Mouse (Mus musculus): ENCODE data around the gene Tmem150a. TPM values are rescaled to one million over a fixed set of nuclear protein-coding genes. Genes with fewer than 3 reads are reported as not detected.
A peak's percentile ranks its signal among the peaks of the same experiment; 100 is the strongest.

The Tmem150a gene
- total and polyA plus RNA-seq, 2 experiments = 62.9 to 244 TPM

DNA sequence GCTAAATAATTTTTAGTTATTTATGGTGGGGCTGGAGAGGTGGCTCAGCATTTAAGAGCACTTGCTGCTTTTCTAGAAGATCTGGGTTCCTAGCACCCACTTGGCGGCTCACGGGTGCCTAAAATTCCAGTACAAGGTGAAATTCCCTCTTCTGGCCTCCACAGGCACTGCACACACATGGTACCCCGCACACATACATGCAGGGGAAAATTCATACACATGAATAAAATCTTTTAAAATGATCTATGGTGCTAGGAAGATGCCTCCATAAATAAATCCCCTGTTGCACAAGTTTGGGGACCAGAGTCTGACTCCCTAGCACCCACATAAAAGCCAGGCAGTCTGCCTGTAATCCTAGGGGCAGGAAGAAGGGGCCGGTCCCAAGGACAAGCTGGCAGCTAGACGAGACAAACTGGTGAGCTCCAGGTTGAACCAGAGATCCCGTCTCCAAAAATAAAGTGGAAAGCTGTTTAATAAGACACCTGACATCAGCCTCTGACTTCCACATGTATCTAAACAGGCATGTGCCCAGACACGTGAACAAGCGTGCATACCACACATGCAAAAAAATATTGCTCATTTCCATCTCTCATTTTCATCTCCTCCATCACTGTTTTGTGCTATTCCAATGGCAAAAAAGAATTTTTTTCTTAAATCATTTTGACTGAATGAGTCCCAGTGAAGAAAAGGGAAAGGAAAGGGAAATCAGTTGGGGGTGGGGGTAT is 23.4 kb downstream of the Tmem150a start:
- TF ChIP-seq POLR2A (IDR thresholded peaks at IDR 0.05; ENCODE audit: extremely low read depth, insufficient read depth, low read length) = no peak
- TF ChIP-seq CTCF (IDR thresholded peaks at IDR 0.05; ENCODE audit: low read depth, low read length) = no peak
- Histone ChIP-seq H3K4me1 (ENCODE audit: control insufficient read depth, insufficient read depth, low read length) (peaks cover 14% of the 10 kb centered on the region), H3K36me3 (ENCODE audit: control insufficient read depth, insufficient read depth, low read length) (no peaks in the 10 kb centered on the region), H3K27me3 (ENCODE audit: control insufficient read depth, insufficient read depth, low read length) (no peaks in the 10 kb centered on the region), H3K9ac (ENCODE audit: low read depth, low read length) (no peak overlapping the region), H3K27ac (replicated peaks; ENCODE audit: insufficient read depth, low read depth, low read length) (no peak overlapping the region), H3K4me3 (ENCODE audit: insufficient read depth, low read depth, low read length) (no peak overlapping the region), H3K79me2 (ENCODE audit: control insufficient read depth, insufficient read depth, low read length) (peaks cover 3% of the 10 kb centered on the region; the same call in 1 of the 2 replicates)
- 87% methylated on average over 8 of the region's 8 CpGs for WGBS
- DNase-seq (ENCODE audit: extremely low read depth, low read depth, low spot score) = no peak

DNA sequence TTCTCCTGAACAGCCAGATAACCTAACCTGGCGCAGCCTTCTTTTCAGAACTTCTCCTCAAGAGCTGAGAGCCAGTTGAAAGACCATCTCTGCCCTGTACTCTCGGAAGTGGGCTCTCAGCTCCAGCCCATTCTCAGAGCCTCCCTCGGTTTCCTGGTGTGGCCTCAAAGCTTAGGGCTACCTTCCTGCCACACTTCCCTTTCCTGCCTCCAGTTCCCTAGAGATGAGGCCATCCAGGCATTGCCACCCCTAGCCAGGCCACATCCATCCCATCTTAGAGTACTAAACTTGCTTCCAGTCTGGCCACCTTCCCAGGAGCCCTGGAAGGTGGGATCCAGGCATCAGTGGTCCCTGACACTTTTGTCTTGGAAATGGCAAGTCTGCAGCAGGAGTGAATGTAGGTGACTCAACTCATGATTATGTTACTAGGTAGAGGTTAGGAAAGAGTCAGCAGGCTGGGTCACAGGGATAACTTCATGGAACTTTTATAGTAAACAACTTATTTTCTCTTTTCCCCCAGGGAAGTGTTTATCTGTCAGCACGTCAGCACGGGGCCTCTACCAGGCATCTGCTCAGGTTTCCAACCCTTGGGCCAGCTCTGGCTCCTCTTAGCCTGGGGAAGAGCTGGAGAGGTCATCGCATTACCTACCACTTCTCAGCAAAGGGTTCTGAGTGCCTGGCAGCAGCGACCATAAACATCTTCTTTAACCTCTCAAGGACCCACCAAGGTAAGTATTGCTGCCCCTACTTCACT is 24.3 kb downstream of the Tmem150a start:
- Histone ChIP-seq H3K27me3 (ENCODE audit: control insufficient read depth, insufficient read depth, low read length) (no peaks in the 10 kb centered on the region), H3K79me2 (ENCODE audit: control insufficient read depth, insufficient read depth, low read length) (peaks cover 3% of the 10 kb centered on the region; the same call in 1 of the 2 replicates), H3K4me1 (ENCODE audit: control insufficient read depth, insufficient read depth, low read length) (peaks cover 11% of the 10 kb centered on the region), H3K27ac (replicated peaks; ENCODE audit: insufficient read depth, low read depth, low read length) (peak overlapping the region; percentile 49), H3K36me3 (ENCODE audit: control insufficient read depth, insufficient read depth, low read length) (no peaks in the 10 kb centered on the region), H3K9ac (ENCODE audit: low read depth, low read length) (peak overlapping the region; percentile 76), H3K4me3 (ENCODE audit: insufficient read depth, low read depth, low read length) (peak overlapping the region; percentile 67)
- no peak for DNase-seq (ENCODE audit: extremely low read depth, low read depth, low spot score)
- TF ChIP-seq CTCF (IDR thresholded peaks at IDR 0.05; ENCODE audit: low read depth, low read length) (no peak), POLR2A (IDR thresholded peaks at IDR 0.05; ENCODE audit: extremely low read depth, insufficient read depth, low read length) (no peak)
- WGBS = 39% methylated on average over 7 of the region's 7 CpGs

DNA sequence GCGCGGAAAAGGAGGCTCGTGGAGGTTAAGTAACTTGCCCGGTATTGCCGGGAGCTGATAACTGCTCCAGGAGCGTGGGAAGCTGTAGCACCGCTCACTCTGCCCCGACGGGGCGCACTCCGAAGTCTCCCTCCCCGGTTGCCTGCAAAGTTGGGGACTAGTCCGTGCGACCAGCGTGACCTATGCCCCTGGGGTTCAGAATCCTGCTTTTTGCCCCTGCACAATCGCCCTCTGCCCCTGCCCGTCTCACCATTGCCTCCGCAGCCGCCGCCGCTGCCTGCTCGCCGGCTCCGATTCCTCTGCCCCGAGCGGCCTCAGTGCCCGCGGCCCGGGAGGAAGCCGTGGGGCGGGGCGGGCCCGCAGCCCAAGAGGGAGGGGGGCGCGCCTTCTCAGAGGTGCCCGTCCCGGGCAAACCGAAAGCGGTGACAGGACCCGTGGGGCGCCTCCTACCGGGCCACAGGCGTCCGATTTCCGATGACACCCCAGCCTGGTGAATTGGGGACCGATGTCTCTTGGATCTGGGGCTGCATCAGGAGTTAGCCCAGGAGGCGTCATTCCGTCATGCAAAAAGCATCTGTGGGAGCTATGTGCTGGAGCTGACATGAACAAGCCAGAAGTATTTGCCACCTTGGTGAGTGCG is 25.0 kb downstream of the Tmem150a start, which contains the start of gene Vamp5:
Gene Vamp5, minus strand, starts transcription at position 338 of the 640 bp plus-strand sequence.
- H3K27ac ChIP-seq (replicated peaks; ENCODE audit: insufficient read depth, low read depth, low read length) = peak within 1 kb of the TSS; percentile 49
- peaks cover 3% of the 10 kb centered on the region; the same call in 1 of the 2 replicates for H3K79me2 ChIP-seq (ENCODE audit: control insufficient read depth, insufficient read depth, low read length)
- peak; percentile 59 for DNase-seq (ENCODE audit: extremely low read depth, low read depth, low spot score)
- H3K9ac ChIP-seq (ENCODE audit: low read depth, low read length) = peak within 1 kb of the TSS; percentile 76
- peak within 1 kb of the TSS; percentile 67 for H3K4me3 ChIP-seq (ENCODE audit: insufficient read depth, low read depth, low read length)
- peaks cover 4% of the 10 kb centered on the region; the same call in 1 of the 2 replicates for H3K36me3 ChIP-seq (ENCODE audit: control insufficient read depth, insufficient read depth, low read length)
- peaks cover 9% of the 10 kb centered on the region for H3K4me1 ChIP-seq (ENCODE audit: control insufficient read depth, insufficient read depth, low read length)
- no peaks in the 10 kb centered on the region for H3K27me3 ChIP-seq (ENCODE audit: control insufficient read depth, insufficient read depth, low read length)
- WGBS = 1% methylated on average over 49 of the region's 49 CpGs
- peak; percentile 67 for TF ChIP-seq CTCF (IDR thresholded peaks at IDR 0.05; ENCODE audit: low read depth, low read length)
- TF ChIP-seq POLR2A (IDR thresholded peaks at IDR 0.05; ENCODE audit: extremely low read depth, insufficient read depth, low read length) = 0 out of 2 replicates have a peak, but pooled peaks have one; percentile 25

DNA sequence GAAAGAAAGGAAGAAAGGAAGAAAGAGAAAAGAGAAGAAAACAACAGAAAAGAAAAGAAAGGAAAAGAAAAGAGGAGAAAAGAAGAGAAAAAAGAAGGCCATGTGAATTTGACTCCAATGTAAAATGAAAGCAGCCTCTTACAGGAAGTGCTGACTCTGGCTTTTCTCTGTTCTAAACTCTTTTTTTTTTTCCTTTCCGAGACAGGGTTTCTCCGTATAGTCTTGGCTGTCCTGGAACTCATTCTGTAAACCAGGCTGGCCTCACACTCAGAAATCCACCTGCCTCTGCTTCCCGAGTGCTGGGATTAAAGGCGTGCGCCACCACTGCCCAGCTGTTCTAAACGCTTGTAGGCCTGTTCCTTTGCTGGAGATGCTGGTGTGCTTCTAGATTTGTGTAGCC is 27.2 kb downstream of the Tmem150a start:
- H3K9ac ChIP-seq (ENCODE audit: low read depth, low read length) = no peak overlapping the region

DNA sequence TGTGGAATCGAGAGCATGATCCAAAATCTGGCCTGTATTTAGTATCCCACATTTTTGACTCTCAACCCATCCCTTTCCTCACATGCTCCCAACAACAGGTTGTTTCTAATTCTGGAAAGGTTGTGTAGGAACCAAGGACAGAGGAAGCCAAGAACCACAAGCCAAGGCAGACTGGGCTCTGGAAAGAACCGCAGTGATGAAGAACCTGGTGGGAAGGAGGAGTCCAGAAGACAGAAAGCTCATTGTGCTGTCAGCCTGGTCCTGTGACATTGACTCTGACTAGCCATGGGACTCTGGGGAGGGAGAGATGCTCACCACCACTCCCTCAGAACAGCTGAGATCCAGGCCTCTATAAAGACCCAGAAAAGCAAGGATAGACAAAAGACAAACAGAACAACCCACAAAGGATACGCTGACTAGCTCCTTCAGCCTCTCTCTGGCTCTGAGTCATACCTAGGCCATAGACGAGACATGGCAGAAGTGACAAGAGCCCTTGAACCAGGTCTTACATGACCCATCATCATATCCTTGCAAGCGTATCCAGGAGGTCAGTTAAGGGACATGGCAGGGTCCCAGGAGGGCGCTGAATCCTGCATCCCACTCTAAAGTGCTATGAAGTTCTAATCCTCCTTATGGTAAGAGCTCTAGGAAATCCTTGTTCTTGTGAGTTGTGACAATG is 28.0 kb downstream of the Tmem150a start:
- Histone ChIP-seq H3K79me2 (ENCODE audit: control insufficient read depth, insufficient read depth, low read length) (peaks cover 3% of the 10 kb centered on the region; the same call in 1 of the 2 replicates), H3K27me3 (ENCODE audit: control insufficient read depth, insufficient read depth, low read length) (no peaks in the 10 kb centered on the region), H3K27ac (replicated peaks; ENCODE audit: insufficient read depth, low read depth, low read length) (peak overlapping the region; percentile 46), H3K9ac (ENCODE audit: low read depth, low read length) (no peak overlapping the region), H3K4me1 (ENCODE audit: control insufficient read depth, insufficient read depth, low read length) (peaks cover 9% of the 10 kb centered on the region), H3K4me3 (ENCODE audit: insufficient read depth, low read depth, low read length) (no peak overlapping the region), H3K36me3 (ENCODE audit: control insufficient read depth, insufficient read depth, low read length) (peaks cover 20% of the 10 kb centered on the region)
- 90% methylated on average over 6 of the region's 6 CpGs for WGBS
- TF ChIP-seq CTCF (IDR thresholded peaks at IDR 0.05; ENCODE audit: low read depth, low read length) (no peak), POLR2A (IDR thresholded peaks at IDR 0.05; ENCODE audit: extremely low read depth, insufficient read depth, low read length) (no peak)
- no peak for DNase-seq (ENCODE audit: extremely low read depth, low read depth, low spot score)

More for the DNA sequence above, 27.2 kb downstream of the Tmem150a start:
- Histone ChIP-seq H3K27me3 (ENCODE audit: control insufficient read depth, insufficient read depth, low read length) (no peaks in the 10 kb centered on the region), H3K27ac (replicated peaks; ENCODE audit: insufficient read depth, low read depth, low read length) (peak overlapping the region; percentile 46), H3K36me3 (ENCODE audit: control insufficient read depth, insufficient read depth, low read length) (peaks cover 16% of the 10 kb centered on the region), H3K4me3 (ENCODE audit: insufficient read depth, low read depth, low read length) (no peak overlapping the region), H3K4me1 (ENCODE audit: control insufficient read depth, insufficient read depth, low read length) (peaks cover 9% of the 10 kb centered on the region), H3K79me2 (ENCODE audit: control insufficient read depth, insufficient read depth, low read length) (peaks cover 3% of the 10 kb centered on the region; the same call in 1 of the 2 replicates)
- no peak for DNase-seq (ENCODE audit: extremely low read depth, low read depth, low spot score)
- no peak for TF ChIP-seq POLR2A (IDR thresholded peaks at IDR 0.05; ENCODE audit: extremely low read depth, insufficient read depth, low read length)
- TF ChIP-seq CTCF (IDR thresholded peaks at IDR 0.05; ENCODE audit: low read depth, low read length) = no peak
- 77% methylated on average over 6 of the region's 6 CpGs for WGBS
